Mouse (Mus musculus) gastrocnemius, adult 2 months (tissue): ENCODE measurements around the gene Olfr512. TPM values are rescaled to one million over a fixed set of nuclear protein-coding genes. Genes with fewer than 3 reads are reported as not detected.

Source experiments
- DNase-seq: peaks from one replicate; pipeline ENCODE4 v3.0.0; 2022
- H3K27ac ChIP-seq: fragments of 200-600 bp; 2 replicates; pipeline ENCODE4 v1.8.1; 2022; ENCODE audit warnings: mild to moderate bottlenecking
- H3K4me3 ChIP-seq: fragments of 200-600 bp; 2 replicates; pipeline ENCODE4 v1.8.1; 2022; ENCODE audit warnings: mild to moderate bottlenecking, moderate library complexity
- CTCF ChIP-seq: fragments of 200-600 bp; IDR thresholded peaks from 2 replicates; pipeline ENCODE4 v1.8.1; 2022; ENCODE audit warnings: antibody characterized with exemption, mild to moderate bottlenecking, moderate library complexity
- intact Hi-C: fragments of 180-260 bp; cut with DNase I; formaldehyde crosslinking; loops from one replicate; pipeline ENCODE4 v1.15.1; 2025
- long read RNA-seq, 2 experiments: library from polyadenylated mRNA; stranded (forward); transcript quantifications; one replicate each; pipeline ENCODE4 v2.0.0; 2021
- total RNA-seq, 2 experiments: library from RNA; stranded (reverse); gene quantifications; 2 replicates each; pipeline ENCODE4 v1.2.3; 2021

Gene Olfr512
- total RNA-seq: not detected
- long read RNA-seq, experiment 1: 0 reads
- long read RNA-seq, experiment 2: 0 reads

DNA sequence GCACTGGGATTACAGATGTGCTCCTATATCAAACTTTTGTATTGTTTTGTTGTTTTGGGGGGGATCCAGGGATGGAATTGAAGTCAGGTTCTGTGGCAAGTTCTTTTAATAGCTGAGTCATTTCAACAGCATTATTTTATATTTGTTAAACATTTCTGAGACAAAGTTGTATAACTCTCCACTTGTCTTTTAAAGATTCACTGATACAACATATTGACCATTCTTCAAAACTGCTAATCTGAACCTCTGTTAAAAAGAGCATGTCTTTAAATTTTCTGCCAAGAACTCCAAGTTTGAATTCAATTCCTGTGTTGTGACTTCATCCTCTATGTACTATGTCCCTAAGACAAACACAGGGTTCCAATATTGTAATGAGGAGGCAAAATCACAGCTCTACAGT lies at the start of gene Olfr512:
Olfr512 (plus strand) TSS at position 301 of the 400 bp plus-strand sequence.
- no peak within 1 kb of the TSS for H3K27ac ChIP-seq
- DNase-seq: no peak
- no peak within 1 kb of the TSS for H3K4me3 ChIP-seq
- intact Hi-C loops: no loop called here
- no peak for TF ChIP-seq CTCF

DNA sequence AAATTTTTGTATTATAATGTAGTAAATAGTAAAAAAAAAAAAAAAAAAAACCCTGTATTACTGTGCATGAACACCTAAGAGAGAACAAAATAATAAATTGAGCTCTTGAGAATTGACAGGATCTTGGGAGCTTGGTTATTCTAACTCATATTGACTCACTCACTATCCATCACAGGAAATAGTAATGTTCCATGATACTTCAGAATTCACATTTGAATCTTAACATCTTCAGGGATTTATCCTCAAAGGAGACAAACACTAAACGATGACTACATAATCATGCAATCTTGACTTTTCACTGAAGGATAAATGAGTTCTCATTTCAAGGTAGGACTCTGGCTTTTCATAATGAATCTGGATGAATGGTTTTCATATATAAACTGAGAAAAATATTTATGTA lies 47.0 kb upstream of the Olfr512 start, which contains the start of gene Olfr510:
Olfr510 (plus strand) TSS at position 301 of the 400 bp plus-strand sequence.
- H3K27ac ChIP-seq: no peak within 1 kb of the TSS
- no peak for TF ChIP-seq CTCF
- no peak for DNase-seq
- no peak within 1 kb of the TSS for H3K4me3 ChIP-seq
- intact Hi-C loops: no loop called here

DNA sequence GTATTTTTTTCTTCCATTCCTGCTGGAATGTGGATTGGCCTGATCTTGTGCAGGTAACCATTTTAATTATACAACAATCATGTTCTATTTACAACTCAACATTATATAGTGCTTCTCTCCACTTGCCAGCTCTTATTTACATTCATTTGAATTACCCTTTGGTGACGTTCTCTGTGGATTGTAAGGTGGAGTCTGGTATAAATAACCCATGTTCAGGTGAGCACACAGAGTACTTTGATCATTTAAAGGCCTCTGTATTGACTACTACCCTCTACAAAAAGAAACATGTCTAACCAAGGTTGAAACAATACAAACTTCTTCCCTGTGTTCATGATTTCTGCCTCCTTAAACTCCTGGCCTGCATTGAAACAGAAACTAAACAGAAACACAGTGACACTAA lies 42.1 kb upstream of the Olfr512 start:
- DNase-seq: no peak
- no peak for TF ChIP-seq CTCF
- no peak overlapping the region for H3K27ac ChIP-seq
- H3K4me3 ChIP-seq: no peak overlapping the region
- intact Hi-C loops: no loop called here

DNA sequence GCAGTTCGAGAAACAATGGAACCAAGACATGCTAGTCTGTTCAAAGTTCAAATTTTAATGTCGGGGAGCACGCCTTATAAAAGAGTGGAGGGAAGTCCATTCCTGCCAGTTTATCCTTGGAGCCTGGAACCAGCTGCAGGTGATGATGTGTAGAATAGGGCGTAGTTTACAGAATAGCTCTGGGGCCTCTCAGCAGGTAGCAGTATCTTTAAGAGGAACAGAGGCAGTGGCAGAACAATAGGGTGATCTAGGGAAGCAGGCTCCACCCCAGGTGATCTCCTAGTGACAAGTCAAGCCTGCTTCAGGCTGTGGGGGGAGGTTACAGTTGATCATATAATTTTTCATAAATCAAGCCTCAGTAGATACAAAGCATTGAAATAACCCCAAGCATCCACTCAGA lies 34.2 kb upstream of the Olfr512 start:
- no peak for DNase-seq
- no peak for TF ChIP-seq CTCF
- no peak overlapping the region for H3K27ac ChIP-seq
- intact Hi-C loops: no loop called here
- H3K4me3 ChIP-seq: no peak overlapping the region

DNA sequence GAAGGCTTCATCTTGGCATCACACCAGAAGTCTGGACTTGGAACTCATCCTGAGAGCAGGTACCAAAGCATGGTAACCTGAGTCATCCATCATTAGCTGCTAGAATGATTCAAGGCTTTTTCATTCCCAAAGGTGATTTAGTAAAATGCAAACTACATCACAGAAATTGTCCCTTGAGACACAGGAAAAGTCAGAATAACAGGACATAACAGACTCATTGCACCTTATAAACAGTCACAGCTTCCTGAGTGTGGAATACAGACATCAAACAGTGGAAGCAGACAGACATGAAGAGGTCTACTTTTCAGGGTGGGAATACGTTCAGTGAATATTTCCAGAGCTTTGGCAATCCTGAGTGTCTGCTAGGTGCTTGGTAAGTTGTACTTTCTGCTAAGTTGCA lies 37.6 kb downstream of the Olfr512 start, which contains the start of gene Olfr513:
Olfr513 (plus strand) TSS at position 301 of the 400 bp plus-strand sequence.
- no peak for DNase-seq
- intact Hi-C loops: no loop called here

DNA sequence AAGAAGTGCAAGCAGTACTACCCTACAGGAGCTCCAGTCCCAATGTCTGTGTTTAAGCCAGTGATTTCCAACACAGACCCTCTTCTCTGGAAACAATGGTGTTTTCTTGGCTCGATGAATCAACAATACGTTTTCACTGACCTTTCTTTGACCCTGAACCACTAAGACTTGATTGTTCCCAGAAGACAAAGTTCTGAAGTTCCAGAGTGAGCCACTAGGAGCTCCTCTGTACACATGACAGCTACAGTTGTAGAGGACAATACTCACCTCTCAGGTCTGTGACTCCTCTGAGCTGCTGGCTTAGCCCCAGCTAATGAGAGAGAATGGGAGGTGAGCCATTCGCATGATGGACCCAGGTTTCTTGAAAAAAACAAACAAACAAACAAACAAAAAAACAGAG lies 47.3 kb downstream of the Olfr512 start:
- no peak for DNase-seq
- H3K4me3 ChIP-seq: no peak overlapping the region
- TF ChIP-seq CTCF: no peak
- H3K27ac ChIP-seq: no peak overlapping the region
- intact Hi-C loops: no loop called here

More for the DNA sequence above, 37.6 kb downstream of the Olfr512 start, which contains the start of gene Olfr513:
- Histone ChIP-seq H3K27ac (no peak within 1 kb of the TSS), H3K4me3 (no peak within 1 kb of the TSS)
- TF ChIP-seq CTCF: no peak

Other genes starting within 250 kb of the Olfr512 start
- not detected for gene Olfr498, start 248.0 kb upstream of the Olfr512 start, total RNA-seq
- gene Olfr502, start 188.3 kb upstream of the Olfr512 start, total RNA-seq: not detected
- not detected for gene Olfr503, start 168.8 kb upstream of the Olfr512 start, total RNA-seq
- not detected for gene Olfr504, start 147.5 kb upstream of the Olfr512 start, total RNA-seq
- not detected for gene Olfr506, start 102.5 kb upstream of the Olfr512 start, total RNA-seq
- not detected for gene Olfr507, start 91.5 kb upstream of the Olfr512 start, total RNA-seq
- gene Olfr508, start 83.3 kb upstream of the Olfr512 start, total RNA-seq: not detected
- gene Olfr509, start 61.4 kb upstream of the Olfr512 start, total RNA-seq: not detected
- gene Olfr510, start 46.9 kb upstream of the Olfr512 start, total RNA-seq: not detected
- gene Olfr513, start 37.7 kb downstream of the Olfr512 start, total RNA-seq: not detected
- gene Olfr514, start 112.7 kb downstream of the Olfr512 start, total RNA-seq: not detected
- not detected for gene Olfr516, start 137.2 kb downstream of the Olfr512 start, total RNA-seq
- not detected for gene Olfr517, start 159.1 kb downstream of the Olfr512 start, total RNA-seq
- gene Olfr518, start 171.7 kb downstream of the Olfr512 start, total RNA-seq: not detected
- gene Olfr519, start 181.1 kb downstream of the Olfr512 start, total RNA-seq: not detected
- gene Nlrp10, start 216.9 kb downstream of the Olfr512 start, total RNA-seq: 1 to 10 TPM; 2.3 to 2.5 TPM
- 100 to 1,000 TPM; 122 to 125 TPM for gene Eif3f, start 221.1 kb downstream of the Olfr512 start, total RNA-seq
- under 1 TPM; 0.41 to 0.67 TPM for gene Tub, start 237.0 kb downstream of the Olfr512 start, total RNA-seq